Mouse (Mus musculus): ENCODE data around the gene Gm17334.
A peak's percentile ranks its signal among the peaks of the same experiment; 100 is the strongest.

Gene Gm17334

GRCm38 (mm10) chr11:53748614-53749013 lies 24.4 kb downstream of the Gm17334 start:
- peak in 1 of 2 experiments; percentile 27 for DNase-seq (ENCODE audit: low read depth in 1 of 2, low spot score in 2 of 2)

- DNase-seq (ENCODE audit: low read depth in 1 of 2, low spot score in 2 of 2), result no peak
Measured at GRCm38 (mm10) chr11:53747985-53748384, 25.0 kb downstream of the Gm17334 start.

GRCm38 (mm10) chr11:53745260-53745659 lies 27.7 kb downstream of the Gm17334 start:
- no peak for DNase-seq (ENCODE audit: low read depth in 1 of 2, low spot score in 2 of 2)

GRCm38 (mm10) chr11:53742353-53742752 lies 30.6 kb downstream of the Gm17334 start:
- DNase-seq (ENCODE audit: low read depth in 1 of 2, low spot score in 2 of 2), result no peak

GRCm38 (mm10) chr11:53737573-53737946 lies 35.4 kb downstream of the Gm17334 start:
- DNase-seq (ENCODE audit: low read depth in 1 of 2, low spot score in 2 of 2), result peak in 1 of 2 experiments; percentile 48

GRCm38 (mm10) chr11:53736771-53737572 lies 36.0 kb downstream of the Gm17334 start:
- DNase-seq (ENCODE audit: low read depth in 1 of 2, low spot score in 2 of 2), result peak in 1 of 2 experiments; percentile 57

- peak in 1 of 2 experiments; percentile 49 for DNase-seq (ENCODE audit: low read depth in 1 of 2, low spot score in 2 of 2)
Measured at GRCm38 (mm10) chr11:53735682-53736245, 37.2 kb downstream of the Gm17334 start.

GRCm38 (mm10) chr11:53734970-53735681 lies 37.9 kb downstream of the Gm17334 start:
- DNase-seq (ENCODE audit: low read depth in 1 of 2, low spot score in 2 of 2), result no peak

GRCm38 (mm10) chr11:53734431-53734830 lies 38.6 kb downstream of the Gm17334 start:
- no peak for DNase-seq (ENCODE audit: low read depth in 1 of 2, low spot score in 2 of 2)

GRCm38 (mm10) chr11:53733824-53734223 lies 39.2 kb downstream of the Gm17334 start:
- DNase-seq (ENCODE audit: low read depth in 1 of 2, low spot score in 2 of 2), result no peak

- DNase-seq (ENCODE audit: low read depth in 1 of 2, low spot score in 2 of 2), result no peak
Measured at GRCm38 (mm10) chr11:53732244-53732643, 40.7 kb downstream of the Gm17334 start.

- no peak for DNase-seq (ENCODE audit: low read depth in 1 of 2, low spot score in 2 of 2)
Measured at GRCm38 (mm10) chr11:53731457-53731856, 41.5 kb downstream of the Gm17334 start.
